ENCODE assay signal across 10 mouse cellular contexts in genomic region chr7:142375261-142375724, GRCm38 (mm10). TPM values are rescaled to one million over a fixed set of nuclear protein-coding genes. Genes with fewer than 3 reads are reported as not detected.
A peak's percentile ranks its signal among the peaks of the same experiment; 100 is the strongest.
DNase-seq lines count a peak whose midpoint lies in the region.
"Had no signal": no experiment of that assay in that cellular context is flagged by ENCODE, and none has a peak within 500 bp of the region (broad histone marks: within the 10 kb centered on the region; RNA-seq: fewer than 3 reads in every experiment).

No protein-coding gene starts in this region.

- no peak overlapping the region for H3K27ac ChIP-seq in embryonic facial prominence, embryonic 10.5 days (replicated peaks)
- H3K27ac ChIP-seq: hindbrain, embryonic 15.5 days had no signal

- no peaks in the 10 kb centered on the region for H3K9me3 ChIP-seq in embryonic facial prominence, embryonic 10.5 days
- H3K9me3 ChIP-seq: hindbrain, embryonic 15.5 days had no signal

- peaks cover 39% of the 10 kb centered on the region for H3K4me1 ChIP-seq in embryonic facial prominence, embryonic 10.5 days

- intact Hi-C loops in heart, postnatal 25 days (cut with DNase I) = no loop called here

- DNase-seq in heart, adult 11 months = peak; percentile 97
- no peak for DNase-seq in heart, postnatal 25 days (ENCODE audit: low spot score)
- DNase-seq in urinary bladder, adult 18-20 months (ENCODE audit: low spot score in 2 of 2) = peak; percentile 64 to 74
- DNase-seq in urinary bladder, postnatal 4 days (ENCODE audit: low spot score in 2 of 2) = no peak
- peak; percentile 62 to 65 for DNase-seq in heart, adult 9 months (ENCODE audit: low spot score in 2 of 2)
- DNase-seq in embryonic facial prominence, embryonic 10.5 days (ENCODE audit: low spot score) = no peak
- no peak for DNase-seq in layer of hippocampus, adult 9-11 months
- DNase-seq in frontal cortex, adult 2 months (ENCODE audit: extremely low spot score in 1 of 2, low spot score in 1 of 2) = no peak
- DNase-seq: lung, embryonic 14.5 days had no signal

- peaks cover 53% of the 10 kb centered on the region for H3K36me3 ChIP-seq in embryonic facial prominence, embryonic 10.5 days (replicated peaks)

- 83% methylated on average over 6 of the region's 6 CpGs for WGBS in embryonic facial prominence, embryonic 10.5 days

- no peak overlapping the region for H3K4me3 ChIP-seq in embryonic facial prominence, embryonic 10.5 days
- H3K4me3 ChIP-seq: hindbrain, embryonic 15.5 days had no signal

- peaks cover 38% of the 10 kb centered on the region for H3K27me3 ChIP-seq in embryonic facial prominence, embryonic 10.5 days (replicated peaks; ENCODE audit: low read depth, poor library complexity, severe bottlenecking)

RNA-seq across cellular contexts. Expression of gene Ifitm10, which starts 1.7 kb away (rescaled TPM):
- 1 to 10 TPM; 1.8 to 2.0 TPM for total RNA-seq in heart, postnatal 25 days (2021)
- 2.2 and 3.0 TPM in 2 replicates for polyA plus RNA-seq in embryonic facial prominence, embryonic 10.5 days (2016; fragmentation: Nextera tagmentation; extraction: Ambion mirVana)
- polyA plus RNA-seq in frontal cortex, adult 2 months (2012; rRNA removed) = 36.7 and 45.5 TPM in 2 replicates

RNA-seq across cellular contexts. Expression of gene Gm49369, which starts 7.2 kb away (rescaled TPM):
- total RNA-seq in heart, postnatal 25 days (2021) = 1 to 10 TPM; 3.0 to 4.1 TPM
- polyA plus RNA-seq in embryonic facial prominence, embryonic 10.5 days (2016; fragmentation: Nextera tagmentation; extraction: Ambion mirVana) = not detected in 2 replicates
- polyA plus RNA-seq in frontal cortex, adult 2 months (2012; rRNA removed) = 0.17 and 0.40 TPM in 2 replicates
- polyA plus RNA-seq: lung, embryonic 14.5 days had no signal

RNA-seq across cellular contexts. Expression of gene Ctsd, which starts 12.5 kb away (rescaled TPM):
- total RNA-seq in heart, postnatal 25 days (2021) = 100 to 1,000 TPM; 692 to 727 TPM
- polyA plus RNA-seq in embryonic facial prominence, embryonic 10.5 days (2016; fragmentation: Nextera tagmentation; extraction: Ambion mirVana) = 151 and 158 TPM in 2 replicates
- polyA plus RNA-seq in frontal cortex, adult 2 months (2012; rRNA removed) = 383 and 391 TPM in 2 replicates

RNA-seq across cellular contexts. Expression of gene Syt8, which starts 59.4 kb away (rescaled TPM):
- not detected for total RNA-seq in heart, postnatal 25 days (2021)
- polyA plus RNA-seq in embryonic facial prominence, embryonic 10.5 days (2016; fragmentation: Nextera tagmentation; extraction: Ambion mirVana) = not detected in 2 replicates
- not detected in 2 replicates for polyA plus RNA-seq in frontal cortex, adult 2 months (2012; rRNA removed)
- polyA plus RNA-seq: hindbrain, embryonic 15.5 days; lung, embryonic 14.5 days had no signal

Comparison
In these comparisons a context has a peak if more than half of its experiments do, and no peak if none do; other contexts are left out.
1. DNase-seq: peak in heart, adult 11 months (single experiment), urinary bladder, adult 18-20 months (2 of 2) and heart, adult 9 months (2 of 2); none in heart, postnatal 25 days (single experiment), urinary bladder, postnatal 4 days (0 of 2), embryonic facial prominence, embryonic 10.5 days (single experiment), layer of hippocampus, adult 9-11 months (single experiment) and frontal cortex, adult 2 months (0 of 2).